Mouse (Mus musculus): ENCODE data around the gene Tmem156.

DNA sequence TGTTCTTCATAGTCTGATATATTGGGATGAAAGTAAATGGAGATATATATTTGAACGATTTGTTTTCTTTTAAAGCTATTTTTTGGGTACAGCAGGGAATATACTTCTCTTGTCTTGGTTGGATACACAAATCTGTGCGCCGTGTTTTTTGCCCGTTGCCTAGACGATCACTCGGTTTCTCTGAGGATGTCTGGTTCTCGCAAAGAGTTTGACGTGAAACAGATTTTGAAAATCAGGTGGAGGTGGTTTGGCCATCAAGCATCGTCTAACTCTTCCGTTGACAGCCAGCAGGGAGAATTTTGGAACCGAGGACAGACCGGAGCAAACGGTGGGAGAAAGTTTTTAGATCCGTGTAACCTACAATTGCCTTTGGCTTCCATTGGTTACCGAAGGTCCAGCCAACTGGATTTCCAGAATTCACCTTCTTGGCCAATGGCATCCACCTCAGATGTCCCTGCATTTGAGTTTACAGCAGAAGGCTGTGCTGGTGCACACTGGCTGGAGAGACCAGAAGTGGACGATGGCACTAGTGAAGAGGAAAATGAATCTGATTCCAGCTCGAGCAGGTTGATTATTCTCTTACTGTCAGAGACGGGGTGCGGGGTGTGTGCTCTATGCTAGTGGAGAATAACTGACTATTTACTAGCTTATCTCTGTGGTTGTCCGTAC is 39.4 kb upstream of the Tmem156 start:
- no peak for TF ChIP-seq CTCF (IDR thresholded peaks at IDR 0.05; ENCODE audit: control insufficient read depth, insufficient read depth, insufficient read length)
- no peak for TF ChIP-seq MAX (IDR thresholded peaks at IDR 0.05)
- no peak for TF ChIP-seq FOSL1 (IDR thresholded peaks at IDR 0.05; ENCODE audit: insufficient read depth, low read length, poor library complexity, severe bottlenecking)
- no peak for TF ChIP-seq CEBPB (IDR thresholded peaks at IDR 0.05; ENCODE audit: low read depth)
- TF ChIP-seq USF1 (IDR thresholded peaks at IDR 0.05; ENCODE audit: low read depth): no peak
